Mouse (Mus musculus): ENCODE data around the gene Pebp1. TPM values are rescaled to one million over a fixed set of nuclear protein-coding genes. Genes with fewer than 3 reads are reported as not detected.

Gene Pebp1
- polyA plus RNA-seq, 1 experiment from 2014 or later: 699 TPM

DNA sequence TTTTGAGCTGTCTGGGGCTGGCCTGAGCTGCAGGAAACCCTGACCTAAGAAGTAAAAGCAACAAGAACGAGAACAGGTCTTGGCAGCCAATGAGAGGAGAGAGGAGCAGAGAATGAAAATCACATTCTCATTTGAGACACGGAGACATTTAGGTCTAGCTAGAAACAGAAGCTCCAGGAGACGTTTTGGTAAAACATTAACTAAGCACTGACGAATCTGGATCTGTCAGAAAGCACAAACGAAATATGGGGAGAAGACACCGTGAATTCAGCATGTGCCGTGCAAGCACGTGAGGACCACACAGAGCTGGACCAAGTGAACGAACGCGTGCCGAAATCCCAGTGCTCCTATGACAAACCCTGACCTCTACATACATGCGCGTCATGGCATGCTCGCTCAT lies 29.1 kb downstream of the Pebp1 start:
- Histone ChIP-seq H3K9me3 (ENCODE audit: control insufficient read depth, low read length) (no peaks in the 10 kb centered on the region), H3K4me2 (ENCODE audit: low read depth, low read length) (no peak overlapping the region), H3K9ac (ENCODE audit: low read depth, low read length) (no peak overlapping the region), H3K27ac (ENCODE audit: low read length) (no peak overlapping the region), H3K27me3 (replicated peaks; ENCODE audit: control insufficient read depth, insufficient read depth, low read length) (no peaks in the 10 kb centered on the region), H3K4me1 (ENCODE audit: control insufficient read depth, insufficient read depth, low read length) (no peaks in the 10 kb centered on the region), H3K36me3 (ENCODE audit: control insufficient read depth, insufficient read depth, low read length) (peaks cover 9% of the 10 kb centered on the region), H3K4me3 (ENCODE audit: low read length) (no peak overlapping the region)
- ATAC-seq: no peak
- 75% methylated on average over 15 of the region's 15 CpGs for WGBS

- Histone ChIP-seq H3K4me2 (ENCODE audit: low read depth, low read length) (no peak overlapping the region), H3K4me1 (ENCODE audit: control insufficient read depth, insufficient read depth, low read length) (no peaks in the 10 kb centered on the region), H3K9me3 (ENCODE audit: control insufficient read depth, low read length) (no peaks in the 10 kb centered on the region), H3K27ac (ENCODE audit: low read length) (no peak overlapping the region), H3K27me3 (replicated peaks; ENCODE audit: control insufficient read depth, insufficient read depth, low read length) (no peaks in the 10 kb centered on the region), H3K4me3 (ENCODE audit: low read length) (no peak overlapping the region), H3K36me3 (ENCODE audit: control insufficient read depth, insufficient read depth, low read length) (peaks cover 15% of the 10 kb centered on the region), H3K9ac (ENCODE audit: low read depth, low read length) (no peak overlapping the region)
- ATAC-seq: no peak
- 85% methylated on average over 3 of the region's 3 CpGs for WGBS
Observed at GRCm38 (mm10) chr5:117251763-117252162, 35.7 kb downstream of the Pebp1 start.

GRCm38 (mm10) chr5:117250796-117251195 lies 36.6 kb downstream of the Pebp1 start:
- H3K4me3 ChIP-seq (ENCODE audit: low read length): no peak overlapping the region
- no peaks in the 10 kb centered on the region for H3K9me3 ChIP-seq (ENCODE audit: control insufficient read depth, low read length)
- H3K27me3 ChIP-seq (replicated peaks; ENCODE audit: control insufficient read depth, insufficient read depth, low read length): no peaks in the 10 kb centered on the region
- H3K4me2 ChIP-seq (ENCODE audit: low read depth, low read length): no peak overlapping the region
- H3K27ac ChIP-seq (ENCODE audit: low read length): no peak overlapping the region
- ATAC-seq: no peak
- no peak overlapping the region for H3K9ac ChIP-seq (ENCODE audit: low read depth, low read length)
- H3K36me3 ChIP-seq (ENCODE audit: control insufficient read depth, insufficient read depth, low read length): peaks cover 8% of the 10 kb centered on the region
- no peaks in the 10 kb centered on the region for H3K4me1 ChIP-seq (ENCODE audit: control insufficient read depth, insufficient read depth, low read length)
- WGBS: 67% methylated on average over 23 of the region's 24 CpGs

DNA sequence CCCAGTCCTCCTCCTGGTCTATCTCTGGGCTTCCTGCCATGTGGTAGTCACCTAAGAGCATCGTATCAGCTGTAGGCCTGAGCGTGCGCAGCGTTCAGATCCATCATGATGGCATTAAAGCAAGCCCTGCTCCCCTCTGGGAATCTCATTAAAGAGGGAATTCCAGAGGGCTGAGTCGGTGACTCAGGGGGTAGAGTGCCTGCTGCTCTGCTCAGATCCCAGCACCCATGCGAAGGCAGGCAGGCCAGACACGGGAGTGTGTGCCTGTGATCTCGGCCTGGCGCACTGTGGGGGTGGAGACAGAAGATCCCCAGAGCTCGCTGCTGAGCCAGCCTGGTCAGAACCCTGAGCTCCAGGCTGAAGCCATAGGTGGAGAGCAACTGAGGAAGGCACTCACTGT lies 39.1 kb downstream of the Pebp1 start:
- H3K27ac ChIP-seq (ENCODE audit: low read length): no peak overlapping the region
- H3K9me3 ChIP-seq (ENCODE audit: control insufficient read depth, low read length): no peaks in the 10 kb centered on the region
- H3K9ac ChIP-seq (ENCODE audit: low read depth, low read length): no peak overlapping the region
- H3K4me3 ChIP-seq (ENCODE audit: low read length): no peak overlapping the region
- no peaks in the 10 kb centered on the region for H3K27me3 ChIP-seq (replicated peaks; ENCODE audit: control insufficient read depth, insufficient read depth, low read length)
- ATAC-seq: peak; percentile 36
- no peak overlapping the region for H3K4me2 ChIP-seq (ENCODE audit: low read depth, low read length)
- WGBS: 32% methylated on average over 10 of the region's 10 CpGs
- H3K4me1 ChIP-seq (ENCODE audit: control insufficient read depth, insufficient read depth, low read length): no peaks in the 10 kb centered on the region
- H3K36me3 ChIP-seq (ENCODE audit: control insufficient read depth, insufficient read depth, low read length): peaks cover 8% of the 10 kb centered on the region

- no peaks in the 10 kb centered on the region for H3K36me3 ChIP-seq (ENCODE audit: control insufficient read depth, insufficient read depth, low read length)
- ATAC-seq: no peak
- H3K4me1 ChIP-seq (ENCODE audit: control insufficient read depth, insufficient read depth, low read length): peaks cover 3% of the 10 kb centered on the region; the same call in 1 of the 2 replicates
- H3K27ac ChIP-seq (ENCODE audit: low read length): no peak overlapping the region
- no peaks in the 10 kb centered on the region for H3K9me3 ChIP-seq (ENCODE audit: control insufficient read depth, low read length)
- 87% methylated on average over 8 of the region's 8 CpGs for WGBS
- H3K9ac ChIP-seq (ENCODE audit: low read depth, low read length): no peak overlapping the region
- no peak overlapping the region for H3K4me3 ChIP-seq (ENCODE audit: low read length)
- H3K27me3 ChIP-seq (replicated peaks; ENCODE audit: control insufficient read depth, insufficient read depth, low read length): no peaks in the 10 kb centered on the region
- no peak overlapping the region for H3K4me2 ChIP-seq (ENCODE audit: low read depth, low read length)
Observed at GRCm38 (mm10) chr5:117245170-117245569, 42.3 kb downstream of the Pebp1 start.

DNA sequence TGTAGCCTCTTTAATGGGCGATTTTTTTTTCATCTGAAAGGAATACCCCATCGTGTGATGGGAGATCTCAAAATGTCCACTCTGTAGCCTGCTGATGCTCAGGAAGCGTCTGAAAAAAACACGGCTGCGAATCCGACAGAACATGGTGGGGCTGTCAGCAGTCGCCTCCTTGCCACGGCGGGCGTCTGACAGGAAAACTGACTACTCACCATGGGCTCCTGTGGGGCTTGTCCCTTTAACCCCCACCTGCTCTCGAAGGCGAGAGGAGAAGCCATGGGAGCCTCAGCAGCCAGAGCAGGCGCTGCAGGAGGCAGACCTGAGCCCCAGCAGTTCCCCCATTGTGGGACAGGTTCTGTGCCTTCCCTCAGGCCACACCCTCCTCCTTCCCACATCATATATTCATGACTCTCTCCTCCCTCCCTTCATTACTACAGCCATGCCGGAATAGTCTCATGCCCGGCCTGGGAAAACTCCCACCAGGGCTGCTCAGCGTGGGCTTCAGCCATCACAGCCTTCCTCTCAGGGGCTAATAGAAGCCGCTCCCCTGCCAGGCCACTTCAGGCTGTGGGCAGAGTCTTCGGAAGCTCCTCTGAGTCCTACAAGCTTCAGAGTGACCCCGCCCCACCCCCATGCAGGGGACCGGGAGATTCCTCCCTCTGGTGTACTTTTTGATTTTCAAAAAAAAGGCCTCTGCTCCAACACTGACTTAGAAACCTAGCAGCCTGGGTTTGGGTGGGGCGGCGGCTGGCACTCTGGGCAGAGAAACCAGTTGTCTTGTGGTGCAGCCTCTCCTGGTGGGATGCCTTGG lies 44.5 kb downstream of the Pebp1 start:
- WGBS: 40% methylated on average over 22 of the region's 22 CpGs
- H3K4me3 ChIP-seq (ENCODE audit: low read length): peak overlapping the region; percentile 23; the same call in 1 of the 2 replicates
- H3K4me1 ChIP-seq (ENCODE audit: control insufficient read depth, insufficient read depth, low read length): peaks cover 6% of the 10 kb centered on the region; the same call in 1 of the 2 replicates
- H3K9ac ChIP-seq (ENCODE audit: low read depth, low read length): no peak overlapping the region
- no peaks in the 10 kb centered on the region for H3K27me3 ChIP-seq (replicated peaks; ENCODE audit: control insufficient read depth, insufficient read depth, low read length)
- no peak overlapping the region; the same call in 1 of the 2 replicates for H3K4me2 ChIP-seq (ENCODE audit: low read depth, low read length)
- H3K27ac ChIP-seq (ENCODE audit: low read length): no peak overlapping the region
- no peaks in the 10 kb centered on the region for H3K9me3 ChIP-seq (ENCODE audit: control insufficient read depth, low read length)
- ATAC-seq: 0 out of 2 replicates have a peak, but pooled peaks have one; percentile 17
- H3K36me3 ChIP-seq (ENCODE audit: control insufficient read depth, insufficient read depth, low read length): no peaks in the 10 kb centered on the region

DNA sequence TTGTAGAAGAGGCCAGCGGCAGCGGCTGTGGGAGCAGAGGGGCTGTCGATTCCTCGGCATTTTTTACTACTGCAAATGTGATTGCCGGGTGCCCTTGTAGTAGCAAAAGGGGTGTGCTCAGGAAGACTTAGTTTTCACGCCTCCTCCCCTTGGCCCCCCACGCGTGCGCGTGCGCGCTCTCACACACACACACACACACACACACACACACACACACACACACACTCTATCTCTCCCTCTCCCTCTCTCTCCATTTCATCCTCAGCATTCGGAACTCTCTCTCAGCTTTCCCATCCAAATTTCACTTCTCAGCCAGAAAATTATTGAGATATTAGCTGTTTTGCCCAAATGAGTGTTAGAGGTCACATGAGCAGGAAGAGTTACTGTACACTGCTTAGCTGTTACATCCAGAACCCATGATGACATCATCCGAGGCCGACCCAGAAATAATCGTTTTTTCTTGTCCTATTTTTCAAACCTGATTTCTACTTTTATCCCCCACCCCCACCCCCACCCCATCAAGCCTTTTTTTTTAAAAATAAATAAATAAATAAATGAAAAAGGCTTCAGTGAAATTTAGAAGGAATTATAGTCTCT lies 45.4 kb downstream of the Pebp1 start:
- no peaks in the 10 kb centered on the region for H3K9me3 ChIP-seq (ENCODE audit: control insufficient read depth, low read length)
- peak overlapping the region; percentile 11; the same call in 1 of the 2 replicates for H3K4me3 ChIP-seq (ENCODE audit: low read length)

GRCm38 (mm10) chr5:117240761-117241322 lies 46.6 kb downstream of the Pebp1 start:
- Histone ChIP-seq H3K27ac (ENCODE audit: low read length) (peak overlapping the region; percentile 62), H3K4me3 (ENCODE audit: low read length) (peak overlapping the region; percentile 46), H3K4me2 (ENCODE audit: low read depth, low read length) (peak overlapping the region; percentile 55), H3K36me3 (ENCODE audit: control insufficient read depth, insufficient read depth, low read length) (no peaks in the 10 kb centered on the region), H3K9ac (ENCODE audit: low read depth, low read length) (peak overlapping the region; percentile 66), H3K9me3 (ENCODE audit: control insufficient read depth, low read length) (no peaks in the 10 kb centered on the region), H3K27me3 (replicated peaks; ENCODE audit: control insufficient read depth, insufficient read depth, low read length) (no peaks in the 10 kb centered on the region), H3K4me1 (ENCODE audit: control insufficient read depth, insufficient read depth, low read length) (peaks cover 6% of the 10 kb centered on the region; the same call in 1 of the 2 replicates)
- WGBS: 19% methylated on average over 32 of the region's 32 CpGs
- ATAC-seq: no peak

More for the DNA sequence above, 45.4 kb downstream of the Pebp1 start:
- Histone ChIP-seq H3K27ac (ENCODE audit: low read length) (no peak overlapping the region), H3K4me1 (ENCODE audit: control insufficient read depth, insufficient read depth, low read length) (peaks cover 6% of the 10 kb centered on the region; the same call in 1 of the 2 replicates), H3K36me3 (ENCODE audit: control insufficient read depth, insufficient read depth, low read length) (no peaks in the 10 kb centered on the region), H3K9ac (ENCODE audit: low read depth, low read length) (no peak overlapping the region), H3K4me2 (ENCODE audit: low read depth, low read length) (peak overlapping the region; percentile 32; the same call in 1 of the 2 replicates), H3K27me3 (replicated peaks; ENCODE audit: control insufficient read depth, insufficient read depth, low read length) (no peaks in the 10 kb centered on the region)
- 58% methylated on average over 16 of the region's 16 CpGs for WGBS
- ATAC-seq: no peak

DNA sequence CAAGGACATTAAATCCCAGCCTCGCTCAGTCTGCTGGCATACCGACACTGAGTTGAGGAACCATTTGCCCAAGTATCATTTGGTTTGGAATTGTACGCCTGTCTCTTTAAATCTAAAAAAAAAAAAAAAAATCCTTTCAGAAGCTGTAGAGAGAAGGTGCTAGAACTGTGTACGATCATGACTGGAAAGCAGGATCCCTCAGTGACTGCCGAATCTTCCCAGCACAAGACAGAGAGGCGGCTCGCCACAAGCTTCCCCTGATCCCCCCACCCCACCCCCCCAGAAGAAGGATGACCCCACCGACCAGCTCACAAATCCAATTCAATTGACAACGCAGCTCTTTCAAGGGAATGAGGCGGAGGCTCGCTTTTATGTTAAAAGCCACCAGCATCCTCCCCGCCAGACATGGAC lies 47.1 kb downstream of the Pebp1 start:
- H3K27me3 ChIP-seq (replicated peaks; ENCODE audit: control insufficient read depth, insufficient read depth, low read length): no peaks in the 10 kb centered on the region
- H3K4me1 ChIP-seq (ENCODE audit: control insufficient read depth, insufficient read depth, low read length): peaks cover 6% of the 10 kb centered on the region; the same call in 1 of the 2 replicates
- 21% methylated on average over 12 of the region's 12 CpGs for WGBS
- peak overlapping the region; percentile 62 for H3K27ac ChIP-seq (ENCODE audit: low read length)
- H3K4me3 ChIP-seq (ENCODE audit: low read length): peak overlapping the region; percentile 46
- H3K9me3 ChIP-seq (ENCODE audit: control insufficient read depth, low read length): no peaks in the 10 kb centered on the region
- ATAC-seq: peak; percentile 26; the same call in 1 of the 2 replicates
- peak overlapping the region; percentile 66 for H3K9ac ChIP-seq (ENCODE audit: low read depth, low read length)
- H3K36me3 ChIP-seq (ENCODE audit: control insufficient read depth, insufficient read depth, low read length): no peaks in the 10 kb centered on the region
- peak overlapping the region; percentile 55 for H3K4me2 ChIP-seq (ENCODE audit: low read depth, low read length)

Data from intestine, embryonic 16.5 days (tissue).